Mouse (Mus musculus) spleen, adult 2 months (tissue): ENCODE measurements at regions not wholly inside any gene's neighbourhood (a gene's known extent, or its start where the extent isn't known, plus 50 kb on each side); places are given as distances from the start of the nearest gene placed in this dataset.

ENCODE experiments used
- CTCF ChIP-seq: fragments of 200-500 bp; IDR thresholded peaks from 2 replicates; pipeline ENCODE4 v1.5.1; 2011; ENCODE audit warnings: mild to moderate bottlenecking, inconsistent platforms; ENCODE audit not compliant: insufficient read depth, insufficient read length, insufficient replicate concordance; ENCODE audit errors: extremely low read depth
- POLR2A ChIP-seq: fragments of 200-500 bp; IDR thresholded peaks from 2 replicates; pipeline ENCODE4 v1.6.1; 2011; ENCODE audit warnings: low read depth, low read length, inconsistent platforms

GRCm38 (mm10) chr8:103851286-103851685 lies 250.1 kb upstream of the Cdh5 start:
- TF ChIP-seq POLR2A, result no peak
- no peak for TF ChIP-seq CTCF
